Mouse (Mus musculus) retina, postnatal 1 day (tissue): ENCODE results near the gene Sema6d.

ENCODE experiments used
- DNase-seq: peaks from one replicate; pipeline ENCODE4 v3.0.0-alpha.2; 2012

Gene Sema6d

DNA sequence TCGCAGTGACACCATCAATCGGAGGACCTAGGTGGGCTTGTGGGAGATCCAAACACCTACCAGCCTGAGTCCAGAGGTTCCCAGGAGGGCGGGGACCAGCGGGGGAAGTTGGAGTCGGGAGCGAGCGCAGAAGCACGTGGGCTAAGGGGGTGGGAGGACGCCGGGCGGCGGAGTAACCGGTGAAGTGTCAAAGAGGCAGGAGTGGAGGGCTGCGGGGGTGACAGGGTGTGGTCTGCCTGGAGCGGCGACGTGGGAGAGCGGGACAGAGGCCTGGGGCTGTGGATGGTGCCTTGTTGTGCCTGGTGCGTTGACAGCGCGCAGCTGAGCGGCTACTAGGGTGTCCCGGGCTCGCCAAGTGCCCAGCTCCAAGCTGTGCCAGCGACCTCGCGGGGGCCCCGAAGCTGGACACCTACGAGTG is at the start of gene Sema6d:
Sema6d (plus strand) TSS at position 157 of the 418 bp plus-strand sequence.
- no peak for DNase-seq

- DNase-seq = no peak
Measured at GRCm38 (mm10) chr2:124059910-124060309, 29.9 kb upstream of the Sema6d start.

- DNase-seq = no peak
Measured at GRCm38 (mm10) chr2:124068380-124068779, 21.4 kb upstream of the Sema6d start.

GRCm38 (mm10) chr2:124070664-124071063 is 19.1 kb upstream of the Sema6d start:
- peak; percentile 3 for DNase-seq

GRCm38 (mm10) chr2:124071380-124071779 is 18.4 kb upstream of the Sema6d start:
- DNase-seq = no peak

- peak; percentile 49 for DNase-seq
Measured at GRCm38 (mm10) chr2:124090231-124091141, 717 bp downstream of the Sema6d start.

- DNase-seq = no peak
Measured at GRCm38 (mm10) chr2:124099697-124100096, 9.9 kb downstream of the Sema6d start.

DNA sequence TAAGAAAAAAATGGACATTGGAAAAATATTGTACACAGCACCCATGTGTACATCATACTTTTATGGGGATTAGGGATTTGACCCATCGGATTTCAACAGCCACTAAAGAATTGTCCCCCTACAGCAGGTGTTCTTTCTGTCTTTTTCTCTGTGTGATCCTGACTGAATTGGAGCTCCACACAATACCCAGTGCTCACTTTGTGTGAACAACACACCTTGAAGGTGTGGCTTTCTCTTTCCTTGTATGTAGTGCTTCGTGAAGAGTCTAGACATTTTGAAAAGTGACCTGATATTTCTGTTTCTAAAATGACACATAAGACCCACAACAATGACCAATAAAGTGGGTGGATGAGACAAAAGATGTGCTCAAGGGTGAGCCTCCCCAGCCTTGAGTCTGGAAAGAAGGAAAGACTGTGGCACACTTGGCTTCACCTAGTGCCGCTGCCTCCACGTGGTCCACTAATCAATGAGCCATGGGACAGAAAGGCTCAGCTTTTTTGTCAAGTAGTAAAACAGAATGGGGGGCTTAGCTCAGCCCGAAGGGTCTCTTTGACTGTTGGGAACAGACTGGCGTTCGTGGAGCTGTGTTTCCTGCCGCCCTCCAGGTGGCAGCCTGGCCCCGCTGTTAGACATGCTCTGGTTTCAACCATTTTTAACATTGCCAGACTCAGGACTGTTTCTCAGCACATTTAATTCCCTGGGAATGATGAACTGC is 10.9 kb downstream of the Sema6d start:
- peak; percentile 56 for DNase-seq

DNA sequence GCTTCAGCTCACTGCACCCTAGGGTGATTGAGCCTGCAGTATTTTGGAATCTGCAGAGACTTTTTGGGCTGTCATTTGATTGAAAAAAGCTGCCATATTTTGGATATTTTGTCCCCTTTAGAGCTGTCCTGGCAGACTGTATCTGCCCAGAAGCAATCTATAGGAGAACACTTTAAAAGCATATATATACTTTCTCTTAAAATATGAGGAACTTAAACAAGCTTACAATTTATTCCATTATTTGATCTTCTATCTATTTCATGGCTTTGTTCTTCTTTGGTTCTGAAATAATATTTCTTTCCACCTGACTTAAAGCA is 11.4 kb downstream of the Sema6d start:
- no peak for DNase-seq

DNA sequence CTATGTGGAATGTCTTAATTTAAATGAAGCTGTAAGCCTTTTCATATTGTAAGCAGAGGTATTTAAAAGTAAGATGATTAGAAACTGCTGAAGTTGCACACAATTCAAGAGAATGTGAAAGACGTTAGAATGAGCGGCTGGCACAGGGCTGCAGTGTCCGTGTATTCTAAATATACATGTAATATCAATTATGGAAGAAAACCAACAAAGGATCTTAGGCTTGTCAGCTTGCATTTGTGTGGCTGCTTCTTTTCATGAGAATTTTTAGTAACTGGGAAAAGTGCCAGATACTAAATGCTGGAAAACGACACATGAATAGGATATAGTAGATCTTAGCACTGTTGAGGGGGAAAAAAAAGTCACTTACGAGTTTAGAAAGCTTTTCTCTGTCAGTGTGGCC is 11.8 kb downstream of the Sema6d start:
- DNase-seq = peak; percentile 3

DNA sequence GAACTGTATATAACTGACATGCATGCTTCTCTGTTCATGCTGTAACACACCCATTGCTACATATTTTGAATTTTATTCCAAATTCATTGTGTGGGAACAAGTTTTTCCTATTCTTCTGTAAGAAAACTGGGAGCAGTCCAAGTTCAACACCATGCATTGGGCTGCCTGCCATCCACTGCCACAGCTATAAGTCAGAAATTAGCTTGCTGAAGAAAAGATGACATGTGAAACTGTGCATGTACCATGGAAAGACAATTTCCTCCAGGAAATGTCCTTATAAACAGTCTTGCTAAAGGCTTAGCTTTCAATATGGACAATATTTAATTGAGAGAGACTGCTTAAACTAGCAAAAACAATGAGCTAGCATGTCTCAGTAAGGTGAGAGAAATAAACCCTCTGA is 13.5 kb downstream of the Sema6d start:
- DNase-seq = no peak

DNA sequence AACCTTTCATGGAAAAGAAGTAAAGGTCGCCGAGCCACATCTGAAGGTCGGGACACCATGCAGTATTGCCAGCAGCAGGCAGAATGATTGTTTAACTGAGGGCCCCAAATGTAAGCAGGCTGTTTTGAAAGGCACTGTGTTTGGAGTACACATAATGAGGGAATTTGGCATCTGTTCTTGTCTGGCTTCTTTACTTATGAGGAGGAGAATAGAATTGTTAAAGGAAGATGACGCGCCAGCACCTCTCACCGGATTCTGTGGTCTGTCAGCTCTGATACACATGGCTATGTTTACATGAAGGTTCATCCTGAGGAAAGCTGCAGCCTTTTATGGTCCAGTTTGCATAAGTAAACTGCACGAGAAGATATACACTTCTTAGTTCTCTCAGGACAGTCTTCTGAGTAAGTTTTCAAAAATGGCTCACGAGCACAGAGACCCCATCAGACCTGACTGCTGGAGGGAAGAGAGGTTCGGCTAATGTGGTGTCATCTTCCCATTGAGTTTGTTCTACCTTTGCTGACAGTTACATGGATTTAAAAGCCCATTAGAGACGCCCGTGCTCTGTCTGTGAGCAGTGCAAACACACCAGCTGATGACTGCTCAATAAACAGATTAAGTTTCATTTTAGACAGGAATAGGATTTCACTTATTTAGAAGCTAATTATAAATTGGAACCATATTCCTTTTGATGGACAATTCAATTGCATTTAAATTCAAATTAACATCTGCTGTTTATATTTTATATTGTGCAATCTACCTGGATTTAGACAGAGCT is 28.9 kb downstream of the Sema6d start:
- no peak for DNase-seq

DNA sequence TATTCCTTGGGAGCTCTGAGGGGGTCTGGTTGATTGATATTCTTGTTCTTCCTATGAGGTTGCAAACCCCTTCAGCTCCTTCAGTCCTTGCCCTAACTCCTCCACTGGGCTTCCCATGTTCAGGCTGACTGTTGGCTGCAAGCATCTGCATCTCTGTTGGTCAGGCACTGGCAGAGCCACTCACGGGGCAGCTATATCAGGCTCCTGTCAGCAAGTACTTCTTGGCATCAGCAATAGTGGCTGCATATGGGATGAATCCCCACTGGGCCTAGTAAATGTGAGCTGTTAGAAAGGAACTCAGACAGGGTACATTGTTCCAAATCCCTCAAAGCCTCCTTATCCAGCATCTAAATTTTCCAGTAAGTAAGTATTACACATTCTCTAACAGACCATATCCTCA is 30.6 kb downstream of the Sema6d start:
- no peak for DNase-seq

GRCm38 (mm10) chr2:124121539-124121938 is 31.8 kb downstream of the Sema6d start:
- no peak for DNase-seq

DNA sequence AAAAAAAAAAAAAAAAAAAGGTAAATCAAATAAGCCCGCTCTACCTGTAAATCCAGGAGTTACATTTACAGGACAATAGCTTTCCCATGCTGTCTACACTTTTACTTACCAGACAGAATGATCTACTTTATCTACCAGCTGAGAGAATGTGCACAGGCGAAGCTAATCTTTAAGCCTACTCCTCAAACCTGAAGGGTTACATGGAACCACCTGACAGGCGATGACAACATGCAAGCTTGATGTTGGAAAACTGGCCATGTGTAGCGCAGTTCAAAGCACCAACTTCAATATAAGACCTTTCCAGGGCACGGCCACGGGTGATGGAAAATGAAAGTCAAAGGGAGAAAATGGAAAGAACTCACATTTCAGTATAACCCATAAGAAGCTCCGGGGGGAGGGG is 35.7 kb downstream of the Sema6d start:
- DNase-seq = no peak

- DNase-seq = no peak
Measured at GRCm38 (mm10) chr2:124126853-124127252, 37.1 kb downstream of the Sema6d start.

DNA sequence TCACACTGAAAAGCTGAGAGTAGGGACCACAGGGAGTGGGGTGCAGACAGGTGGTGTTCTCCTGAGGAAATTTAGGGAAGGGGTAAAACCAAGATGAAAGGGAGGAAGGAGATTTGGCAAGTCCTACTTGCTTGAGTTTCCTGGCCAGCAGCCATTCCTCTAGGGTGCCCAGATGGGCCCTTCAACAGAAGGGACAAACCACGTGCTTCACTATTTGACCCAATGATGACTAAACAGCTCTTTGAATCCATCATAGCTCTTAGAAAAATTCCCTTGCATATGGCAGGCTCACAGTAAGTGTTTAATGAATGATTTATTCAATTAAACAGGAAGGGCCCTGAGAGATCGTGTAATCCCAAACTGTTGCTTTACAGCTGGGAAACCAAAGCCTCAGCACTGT is 41.1 kb downstream of the Sema6d start:
- DNase-seq = no peak

GRCm38 (mm10) chr2:124141510-124142044 is 51.8 kb downstream of the Sema6d start:
- no peak for DNase-seq

DNA sequence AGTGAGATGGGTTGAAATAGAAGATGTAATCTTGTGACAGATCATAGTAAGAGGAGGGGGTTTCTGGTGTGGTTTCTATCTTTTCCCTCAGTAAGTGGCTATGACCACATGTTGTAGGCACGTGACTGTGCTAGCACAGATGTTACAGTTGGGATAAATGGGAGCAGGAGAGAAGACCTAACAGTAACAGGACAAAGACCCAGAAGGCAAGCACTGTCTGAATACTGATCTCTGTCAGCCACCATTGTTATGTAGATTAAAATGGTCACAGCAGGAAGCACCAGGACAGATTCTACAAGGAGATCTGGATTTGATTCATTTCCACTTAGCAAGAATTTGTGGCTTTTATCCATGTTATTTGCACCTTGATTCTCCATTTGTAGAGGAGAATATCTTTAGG is 55.8 kb downstream of the Sema6d start:
- DNase-seq = peak; percentile 10

DNA sequence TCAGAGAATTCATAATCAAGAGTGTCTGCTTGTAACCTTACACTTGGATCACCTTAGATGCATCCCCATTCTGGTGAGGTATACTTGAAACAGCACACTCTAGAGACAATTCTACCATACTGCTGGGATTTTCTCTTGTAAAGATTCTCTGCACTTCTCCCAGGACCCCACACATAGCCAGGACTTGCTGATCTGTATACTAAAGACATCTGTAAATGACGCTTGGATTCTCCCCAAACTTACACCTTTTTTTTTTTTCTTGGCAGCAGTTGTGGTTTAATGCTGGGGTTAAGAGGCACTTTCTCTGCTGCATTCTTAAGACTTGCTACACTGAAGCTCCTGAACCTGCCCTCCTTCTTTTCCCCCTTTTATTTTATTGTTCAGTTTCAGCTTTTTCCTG is 68.4 kb downstream of the Sema6d start:
- DNase-seq = no peak

- no peak for DNase-seq
Measured at GRCm38 (mm10) chr2:124162001-124162599, 72.3 kb downstream of the Sema6d start.

- no peak for DNase-seq
Measured at GRCm38 (mm10) chr2:124168411-124168810, 78.6 kb downstream of the Sema6d start.

DNA sequence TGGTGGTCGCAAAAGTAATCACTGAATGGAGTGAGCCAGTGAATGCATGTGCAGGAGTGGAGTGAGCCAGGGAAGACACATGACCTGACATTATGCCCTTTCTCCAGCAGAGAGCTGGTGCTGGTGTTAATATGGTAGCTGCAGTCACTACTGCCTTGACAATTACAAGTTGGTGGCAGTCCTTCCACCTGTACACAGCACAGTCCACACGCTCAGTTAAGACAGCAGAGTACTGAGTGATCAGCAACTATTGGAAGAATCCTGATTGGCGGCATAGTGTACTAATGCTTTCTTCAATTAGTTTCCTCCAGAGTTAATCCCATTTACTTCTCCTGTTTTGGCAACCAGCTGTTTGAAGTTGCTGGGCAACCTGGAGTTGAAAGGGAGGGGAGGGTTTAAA is 81.9 kb downstream of the Sema6d start:
- DNase-seq = no peak
